Mouse (Mus musculus) liver, embryonic 15.5 days (tissue): ENCODE measurements around the gene Gnaq. TPM values are rescaled to one million over a fixed set of nuclear protein-coding genes. Genes with fewer than 3 reads are reported as not detected.
"Not testable (repeated sequence)": the region's sequence is repeated elsewhere in the genome, so short reads cannot be mapped to it uniquely, and the experiment has no call there.

Experiments used
- ATAC-seq: fragments of 200-750 bp; cut with Nextera tagmentation; 2 replicates; pipeline ENCODE4 v1.8.0; 2017; ENCODE audit warnings: moderate number of reproducible peaks, mild to moderate bottlenecking, moderate library complexity; ENCODE audit not compliant: insufficient read depth
- H3K27ac ChIP-seq: fragments of 300-500 bp; sonication (generic); replicated peaks from 2 replicates; pipeline ENCODE4 v1.5.1; 2015; ENCODE audit warnings: mild to moderate bottlenecking, inconsistent platforms
- H3K27me3 ChIP-seq: fragments of 300-500 bp; sonication (generic); 2 replicates; pipeline ENCODE4 v1.6.1; 2015; ENCODE audit warnings: mild to moderate bottlenecking, inconsistent platforms
- H3K36me3 ChIP-seq: fragments of 300-500 bp; sonication (generic); replicated peaks from 2 replicates; pipeline ENCODE4 v1.6.1; 2015; ENCODE audit warnings: moderate library complexity, mild to moderate bottlenecking, inconsistent platforms
- H3K4me1 ChIP-seq: fragments of 300-500 bp; sonication (generic); replicated peaks from 2 replicates; pipeline ENCODE4 v1.6.1; 2015; ENCODE audit warnings: inconsistent platforms
- H3K4me2 ChIP-seq: fragments of 300-500 bp; sonication (generic); 2 replicates; pipeline ENCODE4 v1.6.1; 2015; ENCODE audit warnings: moderate library complexity, mild to moderate bottlenecking, inconsistent platforms
- H3K4me3 ChIP-seq: fragments of 300-500 bp; sonication (generic); replicated peaks from 2 replicates; pipeline ENCODE4 v1.5.1; 2015; ENCODE audit warnings: mild to moderate bottlenecking, inconsistent platforms
- H3K9ac ChIP-seq: fragments of 300-500 bp; sonication (generic); 2 replicates; pipeline ENCODE4 v1.6.1; 2015; ENCODE audit warnings: moderate library complexity, mild to moderate bottlenecking, inconsistent platforms
- H3K9me3 ChIP-seq: fragments of 300-500 bp; sonication (generic); replicated peaks from 2 replicates; pipeline ENCODE4 v1.6.1; 2016; ENCODE audit warnings: inconsistent platforms
- WGBS: fragments of 180-500 bp; shearing (Covaris S2); methylation state at CpG from one replicate; pipeline ENCODE4 v1.1.7; 2015; ENCODE audit warnings: mixed read lengths; ENCODE audit not compliant: insufficient replicate concordance; 5-methylcytosine and 5-hydroxymethylcytosine counted together
- polyA plus RNA-seq: library from polyadenylated mRNA; unstranded; fragments of >200 nt; fragmentation: Nextera tagmentation; extraction: Ambion mirVana; gene quantifications from 2 replicates; pipeline ENCODE4 v1.2.1, GENCODE M21; 2015

Gene Gnaq
- polyA plus RNA-seq, 1 experiment from 2014 or later, result 3.9 TPM

GRCm38 (mm10) chr19:16258766-16259355 lies 126.2 kb downstream of the Gnaq start:
- H3K9me3 ChIP-seq, result no peaks in the 10 kb centered on the region
- H3K4me2 ChIP-seq, result no peak overlapping the region
- H3K36me3 ChIP-seq, result no peaks in the 10 kb centered on the region
- no peaks in the 10 kb centered on the region for H3K27me3 ChIP-seq
- no peak overlapping the region for H3K27ac ChIP-seq
- H3K9ac ChIP-seq, result no peak overlapping the region
- no peak for ATAC-seq
- H3K4me1 ChIP-seq, result peaks cover 17% of the 10 kb centered on the region; the same call in 1 of the 2 replicates
- H3K4me3 ChIP-seq, result no peak overlapping the region

DNA sequence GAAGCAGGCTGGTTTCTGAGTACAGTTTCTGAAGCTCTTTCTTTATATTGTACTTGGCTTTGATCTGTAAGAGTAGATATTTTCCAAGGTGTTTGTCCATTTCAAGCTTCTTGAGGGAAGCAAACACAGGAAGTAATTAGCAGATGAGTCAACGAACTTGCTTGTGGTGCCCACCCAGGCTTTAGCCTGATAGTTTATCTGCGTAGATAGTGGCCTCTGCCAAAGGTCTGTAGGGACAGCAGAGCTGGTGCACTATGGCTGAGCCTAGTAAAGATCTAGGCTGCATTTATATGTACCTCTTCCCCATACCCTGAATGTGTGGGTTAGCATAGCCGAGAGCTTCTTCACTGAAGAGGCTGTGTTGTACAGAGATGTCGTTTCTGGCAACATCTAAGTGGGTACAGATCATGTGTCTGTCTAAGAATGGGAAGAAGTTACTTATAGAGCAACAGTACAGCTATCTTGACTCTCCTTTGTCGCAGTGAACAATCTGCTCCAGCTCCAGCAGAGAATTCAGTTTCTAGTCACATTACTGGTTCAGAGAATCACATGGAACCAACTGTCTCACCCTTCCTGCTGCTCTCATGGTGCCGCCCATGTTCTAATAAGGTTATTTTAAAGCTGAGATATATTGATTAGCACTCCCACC lies 127.3 kb downstream of the Gnaq start:
- Histone ChIP-seq H3K4me2 (no peak overlapping the region), H3K27me3 (no peaks in the 10 kb centered on the region), H3K36me3 (no peaks in the 10 kb centered on the region), H3K9ac (no peak overlapping the region), H3K4me1 (peaks cover 17% of the 10 kb centered on the region; the same call in 1 of the 2 replicates), H3K4me3 (no peak overlapping the region), H3K27ac (no peak overlapping the region), H3K9me3 (no peaks in the 10 kb centered on the region)
- WGBS, result 27% methylated on average over 6 of the region's 6 CpGs
- ATAC-seq, result no peak

- no peaks in the 10 kb centered on the region for H3K36me3 ChIP-seq
- H3K9ac ChIP-seq, result no peak overlapping the region
- H3K4me3 ChIP-seq, result no peak overlapping the region
- WGBS, result 52% methylated on average over 2 of the region's 2 CpGs
- H3K4me2 ChIP-seq, result no peak overlapping the region
- ATAC-seq, result no peak
- H3K27ac ChIP-seq, result no peak overlapping the region
- H3K27me3 ChIP-seq, result no peaks in the 10 kb centered on the region
- H3K4me1 ChIP-seq, result peaks cover 17% of the 10 kb centered on the region; the same call in 1 of the 2 replicates
- H3K9me3 ChIP-seq, result no peaks in the 10 kb centered on the region
Observed at GRCm38 (mm10) chr19:16260435-16260832, 127.8 kb downstream of the Gnaq start.

- no peak overlapping the region for H3K27ac ChIP-seq
- 19% methylated on average over 1 of the region's 1 CpGs for WGBS
Observed at GRCm38 (mm10) chr19:16260973-16261372, 128.3 kb downstream of the Gnaq start.

GRCm38 (mm10) chr19:16261631-16262030 lies 129.0 kb downstream of the Gnaq start:
- no peak for ATAC-seq
- WGBS, result 48% methylated on average over 6 of the region's 6 CpGs

More at GRCm38 (mm10) chr19:16260973-16261372, 128.3 kb downstream of the Gnaq start:
- Histone ChIP-seq H3K9me3 (no peaks in the 10 kb centered on the region), H3K36me3 (no peaks in the 10 kb centered on the region), H3K4me3 (no peak overlapping the region), H3K4me1 (peaks cover 17% of the 10 kb centered on the region; the same call in 1 of the 2 replicates), H3K9ac (no peak overlapping the region), H3K4me2 (no peak overlapping the region), H3K27me3 (no peaks in the 10 kb centered on the region)
- ATAC-seq, result no peak

DNA sequence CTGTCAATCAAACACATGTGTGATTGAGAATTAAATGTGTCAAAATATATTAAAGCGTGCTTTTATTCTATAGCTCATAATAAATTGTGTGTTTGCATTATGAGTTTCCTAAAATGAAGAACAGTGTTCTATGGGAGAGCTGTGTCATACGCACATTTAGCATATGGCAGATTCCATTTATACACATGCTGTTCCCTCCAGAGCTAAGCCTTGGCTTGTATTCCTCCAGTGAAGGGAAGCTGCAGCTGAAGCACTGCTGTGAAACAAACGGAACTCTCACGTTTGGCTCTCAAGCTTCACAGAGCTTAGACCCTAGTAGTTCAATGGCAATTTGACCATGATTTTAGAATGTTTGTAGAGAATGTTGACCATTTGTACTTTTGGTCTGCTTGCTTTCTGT lies 129.7 kb downstream of the Gnaq start:
- Histone ChIP-seq H3K4me1 (peaks cover 17% of the 10 kb centered on the region; the same call in 1 of the 2 replicates), H3K27me3 (no peaks in the 10 kb centered on the region), H3K9ac (no peak overlapping the region), H3K27ac (no peak overlapping the region), H3K4me2 (no peak overlapping the region), H3K9me3 (no peaks in the 10 kb centered on the region), H3K36me3 (no peaks in the 10 kb centered on the region), H3K4me3 (no peak overlapping the region)
- WGBS, result 71% methylated on average over 4 of the region's 4 CpGs
- no peak for ATAC-seq

More at GRCm38 (mm10) chr19:16261631-16262030, 129.0 kb downstream of the Gnaq start:
- H3K9me3 ChIP-seq, result no peaks in the 10 kb centered on the region
- no peak overlapping the region for H3K9ac ChIP-seq
- no peaks in the 10 kb centered on the region for H3K27me3 ChIP-seq
- H3K27ac ChIP-seq, result no peak overlapping the region
- peaks cover 17% of the 10 kb centered on the region; the same call in 1 of the 2 replicates for H3K4me1 ChIP-seq
- H3K4me3 ChIP-seq, result no peak overlapping the region
- H3K36me3 ChIP-seq, result no peaks in the 10 kb centered on the region
- no peak overlapping the region for H3K4me2 ChIP-seq

- H3K4me2 ChIP-seq, H3K27me3 ChIP-seq, ATAC-seq, H3K27ac ChIP-seq, H3K4me1 ChIP-seq, H3K36me3 ChIP-seq, H3K9ac ChIP-seq, H3K4me3 ChIP-seq, H3K9me3 ChIP-seq: not testable (repeated sequence)
- WGBS, result 77% methylated on average over 16 of the region's 16 CpGs
Observed at GRCm38 (mm10) chr19:16267362-16267761, 134.7 kb downstream of the Gnaq start.

DNA sequence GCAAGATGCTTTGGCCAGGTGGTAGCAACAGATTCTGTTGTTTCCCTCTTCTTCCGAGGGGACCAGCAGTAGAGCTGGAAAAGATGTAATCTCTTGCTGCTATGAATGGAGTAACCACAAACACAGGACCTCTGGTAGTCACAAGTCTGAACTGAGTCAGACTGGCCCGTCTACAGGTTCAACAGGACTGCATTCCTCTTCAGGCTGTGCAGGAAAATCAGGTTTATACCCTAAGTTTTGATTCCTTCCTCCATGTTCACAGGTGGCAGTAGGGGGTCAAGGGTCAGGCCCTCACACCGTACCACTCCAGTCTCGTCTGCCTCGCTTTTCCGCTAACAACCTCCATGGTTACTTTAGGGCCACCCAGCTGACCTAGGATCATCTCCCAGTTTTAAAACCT lies 137.6 kb downstream of the Gnaq start:
- 63% methylated on average over 6 of the region's 6 CpGs for WGBS
- Histone ChIP-seq H3K4me2 (no peak overlapping the region), H3K27ac (no peak overlapping the region), H3K36me3 (no peaks in the 10 kb centered on the region), H3K4me1 (no peaks in the 10 kb centered on the region), H3K9me3 (no peaks in the 10 kb centered on the region), H3K4me3 (no peak overlapping the region), H3K9ac (no peak overlapping the region), H3K27me3 (no peaks in the 10 kb centered on the region)
- no peak for ATAC-seq

DNA sequence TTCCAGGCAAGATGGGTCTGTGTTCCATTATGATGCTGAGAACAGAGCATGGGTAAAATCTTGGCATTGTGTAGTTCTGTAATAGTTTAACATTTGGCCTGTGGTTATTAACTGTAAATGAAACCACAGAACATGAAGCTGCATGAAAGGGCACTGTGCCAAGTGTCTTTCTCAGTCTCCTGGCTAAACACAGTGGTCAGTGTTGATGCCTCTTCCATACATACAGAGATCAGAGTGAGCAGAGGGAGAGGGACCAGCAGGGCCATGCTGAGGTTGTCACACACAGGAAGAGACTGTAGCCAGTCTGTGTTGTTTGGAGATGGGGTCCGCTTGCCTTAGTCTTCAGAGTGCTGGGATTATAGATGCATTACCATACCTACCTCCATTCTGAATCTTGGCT lies 138.4 kb downstream of the Gnaq start:
- H3K9ac ChIP-seq, result no peak overlapping the region
- ATAC-seq, result no peak
- no peaks in the 10 kb centered on the region for H3K4me1 ChIP-seq
- WGBS, result 46% methylated on average over 1 of the region's 1 CpGs
- no peaks in the 10 kb centered on the region for H3K27me3 ChIP-seq
- no peak overlapping the region for H3K4me3 ChIP-seq
- no peak overlapping the region for H3K27ac ChIP-seq
- H3K9me3 ChIP-seq, result no peaks in the 10 kb centered on the region
- H3K36me3 ChIP-seq, result no peaks in the 10 kb centered on the region
- H3K4me2 ChIP-seq, result no peak overlapping the region

DNA sequence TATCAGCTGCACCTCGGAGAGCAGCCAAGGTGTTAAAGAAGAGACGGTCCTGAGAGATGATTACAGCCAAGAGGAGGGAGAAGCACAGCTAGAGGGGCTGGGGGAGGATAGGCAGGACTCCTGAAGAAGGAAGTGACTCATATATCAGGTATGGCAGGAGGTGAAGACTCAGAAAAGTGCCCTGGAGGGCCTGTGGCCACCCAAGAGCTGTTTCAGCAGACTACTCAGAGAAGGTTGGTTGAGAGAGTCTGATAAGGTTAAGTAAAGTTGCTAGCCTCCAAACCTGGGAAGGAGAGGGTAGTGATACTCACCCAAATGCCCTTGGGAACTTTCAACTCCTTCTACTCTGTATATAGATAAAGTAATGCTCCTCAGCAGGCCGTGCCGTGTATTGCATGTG lies 140.4 kb downstream of the Gnaq start:
- H3K9me3 ChIP-seq, result no peaks in the 10 kb centered on the region
- no peak overlapping the region for H3K9ac ChIP-seq
- WGBS, result 47% methylated on average over 4 of the region's 4 CpGs
- no peak for ATAC-seq
- H3K27ac ChIP-seq, result no peak overlapping the region
- H3K4me2 ChIP-seq, result no peak overlapping the region
- no peak overlapping the region for H3K4me3 ChIP-seq
- no peaks in the 10 kb centered on the region for H3K27me3 ChIP-seq
- H3K36me3 ChIP-seq, result no peaks in the 10 kb centered on the region
- H3K4me1 ChIP-seq, result no peaks in the 10 kb centered on the region

- no peak overlapping the region for H3K4me2 ChIP-seq
- WGBS, result 64% methylated on average over 4 of the region's 4 CpGs
- peaks cover 14% of the 10 kb centered on the region for H3K4me1 ChIP-seq
- ATAC-seq, result no peak
- no peak overlapping the region for H3K9ac ChIP-seq
- H3K36me3 ChIP-seq, result no peaks in the 10 kb centered on the region
- H3K27ac ChIP-seq, result no peak overlapping the region
- H3K27me3 ChIP-seq, result no peaks in the 10 kb centered on the region
- H3K9me3 ChIP-seq, result no peaks in the 10 kb centered on the region
- H3K4me3 ChIP-seq, result no peak overlapping the region
Observed at GRCm38 (mm10) chr19:16280231-16280630, 147.6 kb downstream of the Gnaq start.
